Mouse (Mus musculus) hindbrain, embryonic 10.5 days (tissue): Measurements from ENCODE around the gene Hoxa7. TPM values are rescaled to one million over a fixed set of nuclear protein-coding genes. Genes with fewer than 3 reads are reported as not detected.

ENCODE experiments used
- DNase-seq: peaks from one replicate; pipeline ENCODE4 v3.0.0-alpha.2; 2017; ENCODE audit warnings: low spot score
- H3K27ac ChIP-seq: fragments of 300-500 bp; sonication (generic); 2 replicates; pipeline ENCODE4 v1.5.1; 2016; ENCODE audit warnings: mild to moderate bottlenecking, moderate library complexity
- H3K27me3 ChIP-seq: fragments of 300-500 bp; sonication (generic); 2 replicates; pipeline ENCODE4 v1.6.1; 2016; ENCODE audit warnings: mild to moderate bottlenecking; ENCODE audit not compliant: poor library complexity, insufficient read depth, severe bottlenecking
- H3K36me3 ChIP-seq: fragments of 300-500 bp; sonication (generic); 2 replicates; pipeline ENCODE4 v1.6.1; 2016; ENCODE audit warnings: mild to moderate bottlenecking, moderate library complexity
- H3K4me1 ChIP-seq: fragments of 300-500 bp; sonication (generic); replicated peaks from 2 replicates; pipeline ENCODE4 v1.6.1; 2016; ENCODE audit warnings: mild to moderate bottlenecking
- H3K4me3 ChIP-seq: fragments of 300-500 bp; sonication (generic); 2 replicates; pipeline ENCODE4 v1.5.1; 2016; ENCODE audit warnings: mild to moderate bottlenecking, moderate library complexity
- H3K9me3 ChIP-seq: fragments of 300-500 bp; sonication (generic); 2 replicates; pipeline ENCODE4 v1.6.1; 2016; ENCODE audit warnings: mild to moderate bottlenecking, moderate library complexity
- WGBS: fragments of 180-500 bp; shearing (Covaris S2); methylation state at CpG from one replicate; pipeline ENCODE4 v1.1.7; 2016; 5-methylcytosine and 5-hydroxymethylcytosine counted together
- polyA plus RNA-seq: library from polyadenylated mRNA; unstranded; fragments of >200 nt; fragmentation: Nextera tagmentation; extraction: Ambion mirVana; gene quantifications from 2 replicates; pipeline ENCODE4 v1.2.1, GENCODE M21; 2016

The Hoxa7 gene
- polyA plus RNA-seq, 1 experiment from 2014 or later = not detected

- Histone ChIP-seq H3K27me3 (peaks cover 100% of the 10 kb centered on the region), H3K4me1 (peaks cover 15% of the 10 kb centered on the region), H3K36me3 (no peaks in the 10 kb centered on the region), H3K27ac (no peak overlapping the region), H3K4me3 (no peak overlapping the region), H3K9me3 (no peaks in the 10 kb centered on the region)
- 2% methylated on average over 24 of the region's 24 CpGs for WGBS
- DNase-seq = peak; percentile 60
Observed at GRCm38 (mm10) chr6:52262463-52263320, 41.0 kb upstream of the Hoxa7 start.

GRCm38 (mm10) chr6:52261751-52262462 is 40.3 kb upstream of the Hoxa7 start:
- 3% methylated on average over 9 of the region's 9 CpGs for WGBS

GRCm38 (mm10) chr6:52260654-52261575 is 39.3 kb upstream of the Hoxa7 start, which contains the start of gene Hoxa13:
Gene Hoxa13, minus strand, starts transcription at chr6:52260880.
- Histone ChIP-seq H3K9me3 (no peaks in the 10 kb centered on the region), H3K27ac (no peak within 1 kb of the TSS), H3K4me3 (peak within 1 kb of the TSS; percentile 45), H3K36me3 (no peaks in the 10 kb centered on the region), H3K4me1 (peaks cover 15% of the 10 kb centered on the region), H3K27me3 (peaks cover 100% of the 10 kb centered on the region)
- peak; percentile 70 for DNase-seq
- WGBS = under 1% methylated on average over 37 of the region's 72 CpGs

More at GRCm38 (mm10) chr6:52261751-52262462, 40.3 kb upstream of the Hoxa7 start:
- Histone ChIP-seq H3K4me3 (no peak overlapping the region), H3K27ac (no peak overlapping the region), H3K36me3 (no peaks in the 10 kb centered on the region), H3K9me3 (no peaks in the 10 kb centered on the region), H3K4me1 (peaks cover 15% of the 10 kb centered on the region), H3K27me3 (peaks cover 100% of the 10 kb centered on the region)
- DNase-seq = peak; percentile 43

GRCm38 (mm10) chr6:52259811-52260261 is 38.2 kb upstream of the Hoxa7 start:
- Histone ChIP-seq H3K9me3 (no peaks in the 10 kb centered on the region), H3K27ac (no peak overlapping the region), H3K27me3 (peaks cover 100% of the 10 kb centered on the region), H3K36me3 (no peaks in the 10 kb centered on the region), H3K4me3 (peak overlapping the region; percentile 29), H3K4me1 (peaks cover 15% of the 10 kb centered on the region)
- DNase-seq = peak; percentile 61
- WGBS = under 1% methylated on average over 39 of the region's 39 CpGs

GRCm38 (mm10) chr6:52259081-52259790 is 37.6 kb upstream of the Hoxa7 start:
- Histone ChIP-seq H3K9me3 (no peaks in the 10 kb centered on the region), H3K36me3 (no peaks in the 10 kb centered on the region), H3K4me3 (no peak overlapping the region), H3K27me3 (peaks cover 100% of the 10 kb centered on the region), H3K27ac (no peak overlapping the region), H3K4me1 (peaks cover 15% of the 10 kb centered on the region)
- 1% methylated on average over 25 of the region's 25 CpGs for WGBS
- peak; percentile 61 for DNase-seq

- Histone ChIP-seq H3K27ac (no peak overlapping the region), H3K9me3 (no peaks in the 10 kb centered on the region), H3K4me1 (peaks cover 19% of the 10 kb centered on the region), H3K4me3 (no peak overlapping the region), H3K36me3 (no peaks in the 10 kb centered on the region), H3K27me3 (peaks cover 100% of the 10 kb centered on the region)
- peak; percentile 80 for DNase-seq
- under 1% methylated on average over 6 of the region's 6 CpGs for WGBS
Observed at GRCm38 (mm10) chr6:52256956-52257355, 35.3 kb upstream of the Hoxa7 start.

- H3K27me3 ChIP-seq = peaks cover 100% of the 10 kb centered on the region
- H3K27ac ChIP-seq = no peak overlapping the region
- 0 out of 2 replicates have a peak overlapping the region, but pooled peaks have one; percentile 13 for H3K4me3 ChIP-seq
- no peaks in the 10 kb centered on the region for H3K9me3 ChIP-seq
- peaks cover 4% of the 10 kb centered on the region; the same call in 1 of the 2 replicates for H3K4me1 ChIP-seq
- peak; percentile 56 for DNase-seq
- WGBS = 2% methylated on average over 59 of the region's 59 CpGs
- H3K36me3 ChIP-seq = no peaks in the 10 kb centered on the region
Observed at GRCm38 (mm10) chr6:52253511-52254500, 32.2 kb upstream of the Hoxa7 start.

- Histone ChIP-seq H3K36me3 (no peaks in the 10 kb centered on the region), H3K27me3 (peaks cover 100% of the 10 kb centered on the region), H3K27ac (no peak overlapping the region), H3K4me1 (peaks cover 4% of the 10 kb centered on the region; the same call in 1 of the 2 replicates), H3K9me3 (no peaks in the 10 kb centered on the region), H3K4me3 (no peak overlapping the region)
- WGBS = 3% methylated on average over 35 of the region's 35 CpGs
- no peak for DNase-seq
Observed at GRCm38 (mm10) chr6:52252775-52253376, 31.2 kb upstream of the Hoxa7 start.

GRCm38 (mm10) chr6:52252016-52252774 is 30.5 kb upstream of the Hoxa7 start:
- Histone ChIP-seq H3K9me3 (no peaks in the 10 kb centered on the region), H3K36me3 (no peaks in the 10 kb centered on the region), H3K4me3 (no peak overlapping the region), H3K27ac (no peak overlapping the region), H3K4me1 (peaks cover 4% of the 10 kb centered on the region; the same call in 1 of the 2 replicates), H3K27me3 (peaks cover 100% of the 10 kb centered on the region)
- no peak for DNase-seq
- 2% methylated on average over 24 of the region's 24 CpGs for WGBS
